Mouse (Mus musculus): Measurements from ENCODE around the gene Zfp366. TPM values are rescaled to one million over a fixed set of nuclear protein-coding genes. Genes with fewer than 3 reads are reported as not detected.
"Not testable (repeated sequence)": the region's sequence is repeated elsewhere in the genome, so short reads cannot be mapped to it uniquely, and the experiment has no call there.

Gene Zfp366
- polyA plus RNA-seq, 1 experiment, result 2.3 TPM

DNA sequence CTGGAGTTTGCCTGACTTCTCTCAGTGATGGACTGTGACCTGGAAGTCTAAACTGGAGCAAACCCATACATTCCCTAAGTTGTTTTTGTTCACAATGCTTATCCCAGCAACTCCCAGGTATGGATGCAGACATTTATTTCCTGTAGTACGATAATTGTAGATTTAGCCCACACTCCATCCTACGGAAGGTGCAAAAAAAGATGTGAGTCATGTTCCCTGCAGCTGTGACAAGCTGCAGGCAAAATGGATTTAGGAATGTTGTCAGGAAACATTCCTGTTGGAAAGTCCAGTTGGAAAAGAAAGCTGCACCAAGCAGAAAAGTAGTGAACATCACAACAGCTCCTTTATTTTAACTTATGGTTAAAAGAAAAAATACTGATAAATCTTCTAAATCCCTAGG lies 26.9 kb upstream of the Zfp366 start:
- no peak for TF ChIP-seq POLR2A (IDR thresholded peaks at IDR 0.05; ENCODE audit: extremely low read depth, insufficient read depth, low read length)
- H3K27ac ChIP-seq (ENCODE audit: insufficient read depth, low read length), result no peak overlapping the region

DNA sequence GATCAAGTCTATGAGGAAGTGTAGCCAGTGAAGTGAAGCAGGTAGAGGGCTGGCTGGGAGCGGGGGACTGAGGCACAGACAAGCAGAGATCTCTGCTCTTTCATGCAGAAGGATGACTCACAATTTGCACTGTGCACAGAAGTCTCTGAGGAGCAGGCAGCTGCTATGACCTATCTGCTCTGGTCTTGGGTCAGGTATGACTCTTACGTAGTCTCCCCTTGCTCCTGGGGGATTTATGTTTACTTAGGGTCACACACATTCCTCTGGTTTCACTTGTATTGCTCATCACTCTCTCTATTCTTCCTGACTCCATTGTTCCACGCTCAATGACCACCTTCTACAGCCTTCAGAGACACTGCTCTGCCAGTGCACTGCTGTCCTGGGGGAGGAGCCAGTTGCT lies 25.9 kb upstream of the Zfp366 start:
- H3K4me3 ChIP-seq (ENCODE audit: insufficient read depth, low read length), result no peak overlapping the region
- TF ChIP-seq POLR2A (IDR thresholded peaks at IDR 0.05; ENCODE audit: extremely low read depth, insufficient read depth, low read length) (no peak), CTCF (IDR thresholded peaks at IDR 0.05; ENCODE audit: extremely low read depth, insufficient read depth, low read length) (no peak)
- H3K4me1 ChIP-seq (ENCODE audit: control insufficient read depth, insufficient read depth, low read length), result peaks cover 5% of the 10 kb centered on the region
- H3K27ac ChIP-seq (ENCODE audit: insufficient read depth, low read length), result no peak overlapping the region; the same call in 1 of the 2 replicates

More for the DNA sequence above, 26.9 kb upstream of the Zfp366 start:
- Histone ChIP-seq H3K4me3 (ENCODE audit: insufficient read depth, low read length) (no peak overlapping the region), H3K4me1 (ENCODE audit: control insufficient read depth, insufficient read depth, low read length) (peaks cover 2% of the 10 kb centered on the region; the same call in 1 of the 2 replicates)

GRCm38 (mm10) chr13:99163071-99163470 lies 21.6 kb upstream of the Zfp366 start:
- TF ChIP-seq CTCF (IDR thresholded peaks at IDR 0.05; ENCODE audit: extremely low read depth, insufficient read depth, low read length) (no peak), POLR2A (IDR thresholded peaks at IDR 0.05; ENCODE audit: extremely low read depth, insufficient read depth, low read length) (no peak)
- Histone ChIP-seq H3K4me3 (ENCODE audit: insufficient read depth, low read length) (no peak overlapping the region), H3K4me1 (ENCODE audit: control insufficient read depth, insufficient read depth, low read length) (peaks cover 6% of the 10 kb centered on the region), H3K27ac (ENCODE audit: insufficient read depth, low read length) (no peak overlapping the region)

GRCm38 (mm10) chr13:99163521-99164359 lies 20.9 kb upstream of the Zfp366 start:
- Histone ChIP-seq H3K4me1 (ENCODE audit: control insufficient read depth, insufficient read depth, low read length) (peaks cover 6% of the 10 kb centered on the region), H3K27ac (ENCODE audit: insufficient read depth, low read length) (no peak overlapping the region), H3K4me3 (ENCODE audit: insufficient read depth, low read length) (no peak overlapping the region)
- TF ChIP-seq POLR2A (IDR thresholded peaks at IDR 0.05; ENCODE audit: extremely low read depth, insufficient read depth, low read length), result no peak

DNA sequence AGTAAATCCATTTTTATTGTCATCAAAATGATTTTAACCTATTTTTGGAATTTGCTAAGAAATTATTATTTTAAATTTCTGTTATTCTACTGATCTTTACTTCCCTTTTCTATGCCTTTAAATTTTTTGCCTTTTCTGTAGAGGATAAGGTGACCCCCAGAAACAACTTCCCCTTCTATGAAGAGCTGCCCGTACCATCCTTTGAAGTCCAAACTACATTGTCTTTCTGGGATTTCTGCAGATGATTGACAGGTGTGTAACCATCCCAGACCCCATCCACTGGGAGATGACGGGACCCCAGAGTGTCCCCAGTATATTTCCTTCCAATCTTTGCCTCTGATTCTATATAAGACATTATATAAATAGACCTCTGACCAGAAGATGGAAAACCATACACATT lies 20.3 kb upstream of the Zfp366 start:
- H3K27ac ChIP-seq (ENCODE audit: insufficient read depth, low read length), result no peak overlapping the region
- no peak overlapping the region for H3K4me3 ChIP-seq (ENCODE audit: insufficient read depth, low read length)
- TF ChIP-seq POLR2A (IDR thresholded peaks at IDR 0.05; ENCODE audit: extremely low read depth, insufficient read depth, low read length) (no peak), CTCF (IDR thresholded peaks at IDR 0.05; ENCODE audit: extremely low read depth, insufficient read depth, low read length) (no peak)
- peaks cover 6% of the 10 kb centered on the region for H3K4me1 ChIP-seq (ENCODE audit: control insufficient read depth, insufficient read depth, low read length)

- Histone ChIP-seq H3K4me1 (ENCODE audit: control insufficient read depth, insufficient read depth, low read length) (peaks cover 3% of the 10 kb centered on the region; the same call in 1 of the 2 replicates), H3K4me3 (ENCODE audit: insufficient read depth, low read length) (no peak overlapping the region), H3K27ac (ENCODE audit: insufficient read depth, low read length) (no peak overlapping the region)
- no peak for TF ChIP-seq POLR2A (IDR thresholded peaks at IDR 0.05; ENCODE audit: extremely low read depth, insufficient read depth, low read length)
Measured at GRCm38 (mm10) chr13:99169401-99169800, 15.2 kb upstream of the Zfp366 start.

DNA sequence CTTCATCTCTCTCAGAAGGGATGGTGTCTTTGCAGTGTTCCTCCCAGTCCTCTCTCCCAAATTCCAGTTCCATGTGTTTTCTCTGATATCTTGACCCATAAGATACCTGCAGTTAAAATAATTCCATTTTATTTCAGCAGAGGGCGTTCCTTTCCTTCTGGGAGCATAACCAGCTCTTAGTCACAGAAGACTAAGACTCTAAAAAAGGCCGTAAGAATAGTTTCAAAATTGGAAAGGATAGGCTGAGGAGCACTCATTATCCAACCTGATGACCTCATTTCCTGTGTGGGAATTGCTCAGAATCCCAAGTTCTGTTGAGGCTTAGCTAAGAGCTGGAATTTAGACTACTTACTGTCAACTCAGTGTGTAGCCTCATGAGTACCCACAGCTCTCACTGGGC lies 14.3 kb upstream of the Zfp366 start:
- Histone ChIP-seq H3K27ac (ENCODE audit: insufficient read depth, low read length) (no peak overlapping the region), H3K4me3 (ENCODE audit: insufficient read depth, low read length) (no peak overlapping the region), H3K4me1 (ENCODE audit: control insufficient read depth, insufficient read depth, low read length) (peaks cover 3% of the 10 kb centered on the region; the same call in 1 of the 2 replicates)
- no peak for TF ChIP-seq POLR2A (IDR thresholded peaks at IDR 0.05; ENCODE audit: extremely low read depth, insufficient read depth, low read length)
- TF ChIP-seq CTCF (IDR thresholded peaks at IDR 0.05; ENCODE audit: extremely low read depth, insufficient read depth, low read length), result no peak

DNA sequence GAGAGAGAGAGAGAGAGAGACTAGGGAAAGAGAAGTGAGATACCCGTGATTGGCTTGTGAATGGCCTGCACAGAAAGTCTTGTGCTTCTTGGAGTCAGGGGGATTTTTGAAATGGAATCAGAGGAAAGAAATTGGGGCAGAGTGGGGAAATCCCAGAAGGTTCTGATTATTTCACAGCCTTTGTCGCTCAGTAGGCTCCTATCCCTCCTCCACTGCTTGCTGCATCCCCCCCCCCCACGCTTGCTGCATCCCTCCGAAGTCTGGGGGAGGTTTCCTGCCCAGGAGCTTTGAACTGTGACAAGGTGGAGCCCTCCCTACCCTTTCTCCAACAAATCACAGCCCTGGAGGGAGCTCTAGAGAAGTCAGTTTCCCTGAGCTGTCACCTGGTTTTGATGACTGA lies 10.8 kb upstream of the Zfp366 start:
- Histone ChIP-seq H3K27ac (ENCODE audit: insufficient read depth, low read length) (no peak overlapping the region), H3K4me1 (ENCODE audit: control insufficient read depth, insufficient read depth, low read length) (peaks cover 3% of the 10 kb centered on the region; the same call in 1 of the 2 replicates), H3K4me3 (ENCODE audit: insufficient read depth, low read length) (no peak overlapping the region)
- TF ChIP-seq POLR2A (IDR thresholded peaks at IDR 0.05; ENCODE audit: extremely low read depth, insufficient read depth, low read length) (no peak), CTCF (IDR thresholded peaks at IDR 0.05; ENCODE audit: extremely low read depth, insufficient read depth, low read length) (no peak)

GRCm38 (mm10) chr13:99182828-99183227 lies 1.8 kb upstream of the Zfp366 start:
- H3K27ac ChIP-seq (ENCODE audit: insufficient read depth, low read length), result peak overlapping the region; percentile 76; the same call in 1 of the 2 replicates
- H3K4me1 ChIP-seq (ENCODE audit: control insufficient read depth, insufficient read depth, low read length); H3K4me3 ChIP-seq (ENCODE audit: insufficient read depth, low read length): not testable (repeated sequence)

GRCm38 (mm10) chr13:99183257-99183895 lies 1.2 kb upstream of the Zfp366 start:
- Histone ChIP-seq H3K4me1 (ENCODE audit: control insufficient read depth, insufficient read depth, low read length) (no peaks in the 10 kb centered on the region), H3K27ac (ENCODE audit: insufficient read depth, low read length) (peak overlapping the region; percentile 76), H3K4me3 (ENCODE audit: insufficient read depth, low read length) (no peak overlapping the region)
- TF ChIP-seq CTCF (IDR thresholded peaks at IDR 0.05; ENCODE audit: extremely low read depth, insufficient read depth, low read length) (no peak), POLR2A (IDR thresholded peaks at IDR 0.05; ENCODE audit: extremely low read depth, insufficient read depth, low read length) (no peak)

Measured in cortical plate, adult 2 months (tissue).